Mouse (Mus musculus): ENCODE results near the gene Nynrin. TPM values are rescaled to one million over a fixed set of nuclear protein-coding genes. Genes with fewer than 3 reads are reported as not detected.

The Nynrin gene
- polyA plus RNA-seq, 1 experiment, result 36.6 TPM

DNA sequence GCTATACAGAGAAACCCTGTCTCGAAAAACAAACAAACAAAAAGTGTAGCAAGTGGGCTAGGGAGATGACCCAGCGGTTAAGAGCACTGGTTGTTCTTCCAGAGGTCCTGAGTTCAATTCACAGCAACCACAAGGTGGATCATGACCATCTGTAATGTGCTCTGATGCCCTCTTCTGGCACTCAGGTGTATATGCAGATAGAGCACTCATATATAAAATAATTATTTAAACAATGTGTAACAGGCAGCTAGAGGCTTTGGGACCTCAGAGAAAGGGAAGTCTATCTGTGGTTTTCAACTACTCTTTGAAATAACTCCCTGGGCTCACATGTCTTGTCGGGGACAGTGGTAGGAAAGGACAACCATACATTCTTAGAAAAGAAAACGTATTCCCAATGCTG, 15.1 kb upstream of the Nynrin start:
- Histone ChIP-seq H3K4me3 (ENCODE audit: insufficient read depth, low read length) (no peak overlapping the region), H3K27ac (ENCODE audit: insufficient read depth, low read length) (no peak overlapping the region), H3K4me1 (ENCODE audit: control insufficient read depth, insufficient read depth, low read length) (no peaks in the 10 kb centered on the region)
- TF ChIP-seq POLR2A (IDR thresholded peaks at IDR 0.05; ENCODE audit: low read depth, low read length) (no peak), CTCF (IDR thresholded peaks at IDR 0.05; ENCODE audit: borderline replicate concordance, insufficient read depth, low read length) (no peak)

GRCm38 (mm10) chr14:55840853-55841366, 12.9 kb upstream of the Nynrin start:
- Histone ChIP-seq H3K4me3 (ENCODE audit: insufficient read depth, low read length) (no peak overlapping the region), H3K4me1 (ENCODE audit: control insufficient read depth, insufficient read depth, low read length) (no peaks in the 10 kb centered on the region), H3K27ac (ENCODE audit: insufficient read depth, low read length) (no peak overlapping the region)
- TF ChIP-seq POLR2A (IDR thresholded peaks at IDR 0.05; ENCODE audit: low read depth, low read length) (no peak), CTCF (IDR thresholded peaks at IDR 0.05; ENCODE audit: borderline replicate concordance, insufficient read depth, low read length) (no peak)

GRCm38 (mm10) chr14:55842794-55843193, 11.0 kb upstream of the Nynrin start:
- H3K27ac ChIP-seq (ENCODE audit: insufficient read depth, low read length), result no peak overlapping the region
- H3K4me3 ChIP-seq (ENCODE audit: insufficient read depth, low read length), result no peak overlapping the region
- TF ChIP-seq CTCF (IDR thresholded peaks at IDR 0.05; ENCODE audit: borderline replicate concordance, insufficient read depth, low read length) (no peak), POLR2A (IDR thresholded peaks at IDR 0.05; ENCODE audit: low read depth, low read length) (no peak)
- no peaks in the 10 kb centered on the region for H3K4me1 ChIP-seq (ENCODE audit: control insufficient read depth, insufficient read depth, low read length)

- H3K4me3 ChIP-seq (ENCODE audit: insufficient read depth, low read length), result no peak overlapping the region
- no peak overlapping the region for H3K27ac ChIP-seq (ENCODE audit: insufficient read depth, low read length)
- TF ChIP-seq CTCF (IDR thresholded peaks at IDR 0.05; ENCODE audit: borderline replicate concordance, insufficient read depth, low read length), result no peak
- no peak for TF ChIP-seq POLR2A (IDR thresholded peaks at IDR 0.05; ENCODE audit: low read depth, low read length)
- H3K4me1 ChIP-seq (ENCODE audit: control insufficient read depth, insufficient read depth, low read length), result no peaks in the 10 kb centered on the region; the same call in 1 of the 2 replicates
Observed at GRCm38 (mm10) chr14:55845506-55846294, 8.1 kb upstream of the Nynrin start.

DNA sequence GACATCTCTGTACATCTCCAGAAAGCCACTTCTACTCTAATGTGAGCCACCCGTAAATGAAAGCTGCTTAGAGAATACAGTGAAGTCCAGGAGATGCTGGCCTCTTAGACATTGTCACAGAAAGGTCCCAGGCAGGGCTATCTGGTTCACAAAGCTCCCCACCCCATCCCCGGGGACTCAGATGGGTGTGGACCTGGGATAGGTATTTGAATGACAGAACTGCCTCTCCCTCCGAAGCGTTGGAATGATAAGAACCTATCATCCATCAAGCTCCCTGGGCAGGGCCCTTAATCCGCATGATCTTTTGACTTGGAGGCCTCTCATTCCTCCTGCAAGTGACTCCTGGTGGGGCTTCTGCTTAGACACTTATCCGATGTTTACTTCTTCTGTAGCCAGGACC, 2.9 kb upstream of the Nynrin start:
- TF ChIP-seq POLR2A (IDR thresholded peaks at IDR 0.05; ENCODE audit: low read depth, low read length), result no peak
- no peak for TF ChIP-seq CTCF (IDR thresholded peaks at IDR 0.05; ENCODE audit: borderline replicate concordance, insufficient read depth, low read length)
- H3K27ac ChIP-seq (ENCODE audit: insufficient read depth, low read length), result no peak overlapping the region
- no peak overlapping the region for H3K4me3 ChIP-seq (ENCODE audit: insufficient read depth, low read length)

DNA sequence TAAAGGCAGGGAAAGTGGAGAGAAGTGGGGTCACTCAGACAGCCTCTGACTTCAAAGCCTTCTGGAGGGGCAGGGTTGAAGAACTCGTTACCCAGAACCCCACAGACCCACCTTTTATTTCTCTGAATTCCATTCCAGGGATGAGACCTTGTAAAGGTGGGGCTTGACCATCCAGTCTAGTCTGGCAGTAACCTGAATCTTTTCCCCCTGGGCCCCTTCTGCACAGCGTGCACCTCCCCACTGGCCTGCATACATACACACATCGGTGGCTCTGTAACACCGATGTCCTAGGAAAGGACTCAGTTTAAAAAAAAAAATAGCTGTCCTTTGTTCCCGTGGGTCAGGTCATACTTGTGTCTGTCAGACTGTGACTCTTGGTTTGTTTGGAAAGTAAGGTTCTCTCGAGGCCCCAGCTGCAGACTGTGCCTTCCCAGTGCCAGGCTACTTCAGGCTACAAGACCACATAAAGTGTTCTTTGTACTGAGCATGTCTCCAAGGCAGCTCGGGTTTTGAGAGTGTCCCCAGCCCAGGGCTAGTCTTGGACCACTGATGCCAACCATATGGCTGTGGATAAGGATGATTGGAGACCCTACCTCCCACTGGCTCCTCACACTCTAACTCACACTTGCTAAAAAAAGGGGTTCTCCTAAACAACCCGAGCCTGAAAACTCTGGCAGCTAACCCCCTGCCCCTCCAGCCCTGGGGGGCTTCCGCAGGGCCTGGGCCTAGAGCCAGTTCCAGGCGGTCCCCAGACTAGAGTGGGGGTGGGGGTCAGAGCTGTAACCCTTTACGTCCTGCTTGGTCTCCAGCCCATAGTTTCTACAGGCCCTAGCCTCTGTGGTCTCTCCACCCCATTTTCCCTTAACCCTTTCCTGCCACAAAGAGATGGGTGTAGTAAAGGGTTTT, 911 bp upstream of the Nynrin start:
- H3K27ac ChIP-seq (ENCODE audit: insufficient read depth, low read length), result no peak overlapping the region; the same call in 1 of the 2 replicates
- peaks cover 6% of the 10 kb centered on the region; the same call in 1 of the 2 replicates for H3K4me1 ChIP-seq (ENCODE audit: control insufficient read depth, insufficient read depth, low read length)
- H3K4me3 ChIP-seq (ENCODE audit: insufficient read depth, low read length), result no peak overlapping the region
- no peak for TF ChIP-seq POLR2A (IDR thresholded peaks at IDR 0.05; ENCODE audit: low read depth, low read length)
- TF ChIP-seq CTCF (IDR thresholded peaks at IDR 0.05; ENCODE audit: borderline replicate concordance, insufficient read depth, low read length), result no peak

More for the DNA sequence above, 2.9 kb upstream of the Nynrin start:
- H3K4me1 ChIP-seq (ENCODE audit: control insufficient read depth, insufficient read depth, low read length), result peaks cover 3% of the 10 kb centered on the region; the same call in 1 of the 2 replicates

DNA sequence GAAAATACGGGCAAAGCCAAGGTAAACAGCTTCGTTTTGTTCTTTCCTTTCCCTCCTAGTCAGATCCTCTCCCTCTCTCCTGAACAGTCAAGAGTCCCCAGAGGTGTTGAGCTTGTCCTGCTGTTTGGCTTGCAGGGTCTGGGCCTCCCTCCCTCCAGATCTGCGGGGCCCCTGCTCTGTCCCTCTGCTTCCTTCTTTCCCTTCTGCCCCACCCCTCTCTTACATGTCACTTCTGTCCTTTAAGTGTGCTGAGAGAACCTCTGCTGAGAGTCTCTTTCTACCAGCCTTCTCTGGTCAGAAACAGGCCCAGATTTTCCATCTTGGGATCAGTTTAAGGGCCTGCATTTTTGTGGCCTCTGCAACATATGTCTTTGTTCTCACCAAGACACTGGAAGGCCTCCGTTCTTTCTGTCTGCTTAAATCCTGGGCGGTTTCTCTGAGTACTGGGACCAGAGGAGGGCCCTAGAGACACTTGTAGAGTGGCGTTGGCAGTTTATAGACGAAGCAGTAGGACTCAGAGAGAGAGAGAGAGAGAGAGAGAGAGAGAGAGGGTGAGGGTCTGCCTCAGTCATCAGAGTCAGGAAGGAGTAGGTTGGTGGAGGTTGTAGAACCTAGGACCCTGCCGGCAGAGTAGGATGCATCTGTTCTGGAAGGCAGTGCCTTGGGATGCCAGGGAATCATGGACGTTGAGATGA, 743 bp downstream of the Nynrin start:
- Histone ChIP-seq H3K4me1 (ENCODE audit: control insufficient read depth, insufficient read depth, low read length) (peaks cover 6% of the 10 kb centered on the region; the same call in 1 of the 2 replicates), H3K27ac (ENCODE audit: insufficient read depth, low read length) (peak overlapping the region; percentile 87), H3K4me3 (ENCODE audit: insufficient read depth, low read length) (peak overlapping the region; percentile 76)
- TF ChIP-seq CTCF (IDR thresholded peaks at IDR 0.05; ENCODE audit: borderline replicate concordance, insufficient read depth, low read length), result no peak
- TF ChIP-seq POLR2A (IDR thresholded peaks at IDR 0.05; ENCODE audit: low read depth, low read length), result no peak; the same call in 1 of the 2 replicates

DNA sequence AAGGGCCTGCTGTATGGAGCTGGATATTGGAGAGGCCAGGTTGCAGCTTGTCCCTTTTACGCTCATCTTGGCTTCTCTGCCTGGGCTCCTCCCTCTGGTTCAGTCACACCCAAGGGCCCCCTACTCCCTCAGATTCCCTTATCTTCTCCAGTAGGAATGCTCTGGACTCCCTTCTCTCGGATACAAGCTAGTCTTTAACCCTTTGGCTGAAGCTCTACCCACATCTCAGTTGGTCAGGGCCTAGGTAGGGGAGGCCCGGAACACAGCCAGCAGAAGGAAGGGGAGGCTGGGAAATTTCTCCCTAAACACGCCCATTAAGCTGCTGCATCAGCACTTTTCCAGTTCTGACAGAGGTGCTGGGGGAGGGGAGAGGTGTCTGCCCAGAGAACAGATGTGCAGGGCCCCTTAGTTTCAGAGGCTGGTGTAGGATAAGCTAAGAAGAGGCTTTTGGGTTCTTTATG, 1.3 kb downstream of the Nynrin start:
- Histone ChIP-seq H3K27ac (ENCODE audit: insufficient read depth, low read length) (peak overlapping the region; percentile 87), H3K4me3 (ENCODE audit: insufficient read depth, low read length) (peak overlapping the region; percentile 76), H3K4me1 (ENCODE audit: control insufficient read depth, insufficient read depth, low read length) (peaks cover 6% of the 10 kb centered on the region; the same call in 1 of the 2 replicates)
- no peak for TF ChIP-seq CTCF (IDR thresholded peaks at IDR 0.05; ENCODE audit: borderline replicate concordance, insufficient read depth, low read length)
- TF ChIP-seq POLR2A (IDR thresholded peaks at IDR 0.05; ENCODE audit: low read depth, low read length), result peak; percentile 70; the same call in 1 of the 2 replicates

DNA sequence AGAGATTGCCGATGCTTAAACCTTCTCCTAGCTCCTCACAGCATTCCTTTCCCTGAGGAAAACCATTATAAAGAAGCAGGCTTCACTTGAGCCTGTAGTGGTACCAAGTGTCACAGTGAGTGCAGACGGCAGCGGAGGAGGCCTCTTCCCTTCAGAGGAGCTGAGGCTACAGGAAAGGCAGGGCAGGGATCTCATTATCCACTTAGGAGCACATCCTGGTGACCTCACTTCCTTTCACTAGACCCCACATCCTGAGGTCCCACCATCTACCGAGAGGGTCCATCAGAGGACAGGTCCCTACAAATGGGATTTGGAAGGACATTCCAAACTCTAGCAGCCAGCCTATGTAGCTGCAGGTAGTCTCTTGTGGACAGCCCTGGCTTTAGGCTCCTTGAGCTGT, 3.8 kb downstream of the Nynrin start:
- TF ChIP-seq CTCF (IDR thresholded peaks at IDR 0.05; ENCODE audit: borderline replicate concordance, insufficient read depth, low read length) (no peak), POLR2A (IDR thresholded peaks at IDR 0.05; ENCODE audit: low read depth, low read length) (no peak)
- Histone ChIP-seq H3K4me3 (ENCODE audit: insufficient read depth, low read length) (no peak overlapping the region), H3K4me1 (ENCODE audit: control insufficient read depth, insufficient read depth, low read length) (peaks cover 6% of the 10 kb centered on the region; the same call in 1 of the 2 replicates), H3K27ac (ENCODE audit: insufficient read depth, low read length) (no peak overlapping the region)

All from embryonic fibroblast, embryonic 13.5 days (primary cell).